Mouse (Mus musculus) lung, adult 2 months (tissue): Measurements from ENCODE around the gene Tmem243.
"Not testable (repeated sequence)": the region's sequence is repeated elsewhere in the genome, so short reads cannot be mapped to it uniquely, and the experiment has no call there.

Experiments used
- CTCF ChIP-seq: fragments of 200-500 bp; IDR thresholded peaks from 2 replicates; pipeline ENCODE4 v1.5.1; 2011; ENCODE audit warnings: mild to moderate bottlenecking, low read length, control low read depth; ENCODE audit not compliant: insufficient read depth
- POLR2A ChIP-seq: fragments of 200-500 bp; IDR thresholded peaks from 2 replicates; pipeline ENCODE4 v1.6.1; 2011; ENCODE audit warnings: low read depth, mild to moderate bottlenecking, control low read depth, low read length, borderline replicate concordance; ENCODE audit errors: extremely low read depth

- TF ChIP-seq POLR2A, CTCF: not testable (repeated sequence)
Observed at GRCm38 (mm10) chr5:9169328-9170005, 69.0 kb downstream of the Tmem243 start.
